In genomic region chr17:81849298-81849967, GRCm38 (mm10) we compare ENCODE assay signal across 22 mouse cellular contexts.
A peak's percentile ranks its signal among the peaks of the same experiment; 100 is the strongest.
DNase-seq lines count a peak whose midpoint lies in the region; ATAC-seq and TF ChIP-seq lines count a peak whose summit lies in the region.
"Had no signal": no experiment of that assay in that cellular context is flagged by ENCODE, and none has a peak within 500 bp of the region (broad histone marks: within the 10 kb centered on the region; RNA-seq: fewer than 3 reads in every experiment).

No protein-coding gene starts in this region.

- H3K27me3 ChIP-seq in embryonic facial prominence, embryonic 11.5 days (ENCODE audit: control insufficient read depth, insufficient read depth, low read length): no peaks in the 10 kb centered on the region
- no peaks in the 10 kb centered on the region for H3K27me3 ChIP-seq in embryonic facial prominence, embryonic 10.5 days (replicated peaks; ENCODE audit: low read depth, poor library complexity, severe bottlenecking)
- no peaks in the 10 kb centered on the region for H3K27me3 ChIP-seq in neural tube, embryonic 11.5 days (ENCODE audit: control insufficient read depth, insufficient read depth, low read length)
- no peaks in the 10 kb centered on the region for H3K27me3 ChIP-seq in forebrain, embryonic 15.5 days
- no peaks in the 10 kb centered on the region for H3K27me3 ChIP-seq in intestine, postnatal 0 days (replicated peaks; ENCODE audit: control insufficient read depth, insufficient read depth, low read length)
- H3K27me3 ChIP-seq: embryonic facial prominence, embryonic 12.5 days; heart, embryonic 15.5 days; hindbrain, embryonic 15.5 days; liver, embryonic 15.5 days; midbrain, embryonic 12.5 days; stomach, embryonic 15.5 days had no signal

- no peak for ATAC-seq in embryonic facial prominence, embryonic 11.5 days (replicated peaks; ENCODE audit: insufficient number of reproducible peaks, low FRiP score, low TSS enrichment, low read depth)
- ATAC-seq in neural tube, embryonic 11.5 days (ENCODE audit: insufficient read depth, low FRiP score, low TSS enrichment): peak; percentile 67; the same call in 1 of the 2 replicates
- peak; percentile 53; the same call in 1 of the 2 replicates for ATAC-seq in forebrain, embryonic 15.5 days (replicated peaks)
- ATAC-seq in intestine, postnatal 0 days: no peak
- ATAC-seq: activated CD4-positive, CD25-positive, alpha-beta regulatory T cell, adult 4 months; CD4-positive, CD25-positive, alpha-beta regulatory T cell, adult 4 months had no signal

- H3K9ac ChIP-seq in embryonic facial prominence, embryonic 11.5 days (replicated peaks; ENCODE audit: low read length): no peak overlapping the region
- H3K9ac ChIP-seq in neural tube, embryonic 11.5 days (ENCODE audit: low read length): no peak overlapping the region
- no peak overlapping the region for H3K9ac ChIP-seq in forebrain, embryonic 15.5 days (replicated peaks)
- no peak overlapping the region for H3K9ac ChIP-seq in intestine, postnatal 0 days (ENCODE audit: low read depth, low read length)
- H3K9ac ChIP-seq: embryonic facial prominence, embryonic 12.5 days; heart, embryonic 15.5 days; hindbrain, embryonic 15.5 days; liver, embryonic 15.5 days; midbrain, embryonic 12.5 days; stomach, embryonic 15.5 days had no signal

- no peak for TF ChIP-seq CTCF in intestine, postnatal 0 days (IDR thresholded peaks at IDR 0.05; ENCODE audit: low read depth)

- no peak overlapping the region for H3K4me3 ChIP-seq in embryonic facial prominence, embryonic 11.5 days (ENCODE audit: low read depth, low read length)
- no peak overlapping the region for H3K4me3 ChIP-seq in embryonic facial prominence, embryonic 10.5 days
- H3K4me3 ChIP-seq in neural tube, embryonic 11.5 days (ENCODE audit: low read depth, low read length): no peak overlapping the region
- no peak overlapping the region for H3K4me3 ChIP-seq in forebrain, embryonic 15.5 days
- H3K4me3 ChIP-seq in intestine, postnatal 0 days (ENCODE audit: low read depth, low read length): no peak overlapping the region
- H3K4me3 ChIP-seq: embryonic facial prominence, embryonic 12.5 days; heart, adult 2 months; heart, embryonic 15.5 days; hindbrain, embryonic 15.5 days; liver, embryonic 15.5 days; midbrain, embryonic 12.5 days; stomach, embryonic 15.5 days had no signal

- no peak overlapping the region for H3K4me2 ChIP-seq in embryonic facial prominence, embryonic 11.5 days (ENCODE audit: low read depth, low read length)
- H3K4me2 ChIP-seq in neural tube, embryonic 11.5 days (ENCODE audit: low read depth): no peak overlapping the region
- H3K4me2 ChIP-seq in forebrain, embryonic 15.5 days (replicated peaks): no peak overlapping the region
- no peak overlapping the region for H3K4me2 ChIP-seq in intestine, postnatal 0 days (replicated peaks; ENCODE audit: low read depth)
- H3K4me2 ChIP-seq: embryonic facial prominence, embryonic 12.5 days; heart, embryonic 15.5 days; hindbrain, embryonic 15.5 days; liver, embryonic 15.5 days; midbrain, embryonic 12.5 days; stomach, embryonic 15.5 days had no signal

- no peaks in the 10 kb centered on the region for H3K36me3 ChIP-seq in embryonic facial prominence, embryonic 11.5 days (replicated peaks; ENCODE audit: control insufficient read depth, insufficient read depth, low read depth, low read length)
- no peaks in the 10 kb centered on the region for H3K36me3 ChIP-seq in embryonic facial prominence, embryonic 10.5 days (replicated peaks)
- no peaks in the 10 kb centered on the region for H3K36me3 ChIP-seq in neural tube, embryonic 11.5 days (ENCODE audit: control insufficient read depth, insufficient read depth, low read length)
- no peaks in the 10 kb centered on the region for H3K36me3 ChIP-seq in forebrain, embryonic 15.5 days
- no peaks in the 10 kb centered on the region for H3K36me3 ChIP-seq in intestine, postnatal 0 days (ENCODE audit: control insufficient read depth, insufficient read depth)
- H3K36me3 ChIP-seq: embryonic facial prominence, embryonic 12.5 days; heart, embryonic 15.5 days; hindbrain, embryonic 15.5 days; liver, embryonic 15.5 days; midbrain, embryonic 12.5 days; stomach, embryonic 15.5 days had no signal

- H3K27ac ChIP-seq in embryonic facial prominence, embryonic 11.5 days (replicated peaks; ENCODE audit: low read depth, low read length): no peak overlapping the region
- H3K27ac ChIP-seq in embryonic facial prominence, embryonic 10.5 days (replicated peaks): no peak overlapping the region
- H3K27ac ChIP-seq in neural tube, embryonic 11.5 days (ENCODE audit: low read depth, low read length): no peak overlapping the region
- H3K27ac ChIP-seq in forebrain, embryonic 15.5 days (replicated peaks): no peak overlapping the region
- no peak overlapping the region for H3K27ac ChIP-seq in intestine, postnatal 0 days (ENCODE audit: low read depth, low read length)
- H3K27ac ChIP-seq: embryonic facial prominence, embryonic 12.5 days; heart, adult 2 months; heart, embryonic 15.5 days; hindbrain, embryonic 15.5 days; liver, embryonic 15.5 days; midbrain, embryonic 12.5 days; stomach, embryonic 15.5 days had no signal

- DNase-seq in embryonic facial prominence, embryonic 11.5 days (ENCODE audit: low spot score): peak; percentile 9
- no peak for DNase-seq in embryonic facial prominence, embryonic 10.5 days (ENCODE audit: low spot score)
- no peak for DNase-seq in neural tube, embryonic 11.5 days (ENCODE audit: low spot score)
- DNase-seq in neural tube, embryonic 10.5 days (ENCODE audit: extremely low spot score, low spot score): no peak
- peak; percentile 78 for DNase-seq in retina, embryonic 14.5 days (ENCODE audit: low spot score)
- no peak for DNase-seq in layer of hippocampus, postnatal 36 days
- DNase-seq: adrenal gland, postnatal 14 days; cerebellum, adult 11-12 months; cerebellum, postnatal 14 days; gastrocnemius, postnatal 14 days; heart, adult 2 months; kidney, adult 11 months had no signal

- H3K4me1 ChIP-seq in embryonic facial prominence, embryonic 11.5 days (ENCODE audit: control insufficient read depth, insufficient read depth, low read length): no peaks in the 10 kb centered on the region
- H3K4me1 ChIP-seq in embryonic facial prominence, embryonic 10.5 days: no peaks in the 10 kb centered on the region
- H3K4me1 ChIP-seq in neural tube, embryonic 11.5 days (ENCODE audit: control insufficient read depth, insufficient read depth, low read length): no peaks in the 10 kb centered on the region
- peaks cover 5% of the 10 kb centered on the region; the same call in 1 of the 2 replicates for H3K4me1 ChIP-seq in forebrain, embryonic 15.5 days
- H3K4me1 ChIP-seq in intestine, postnatal 0 days (replicated peaks; ENCODE audit: control insufficient read depth, insufficient read depth, low read length): no peaks in the 10 kb centered on the region
- H3K4me1 ChIP-seq: embryonic facial prominence, embryonic 12.5 days; heart, embryonic 15.5 days; liver, embryonic 15.5 days; stomach, embryonic 15.5 days had no signal

- WGBS in embryonic facial prominence, embryonic 11.5 days: 46% methylated on average over 6 of the region's 6 CpGs
- 42% methylated on average over 6 of the region's 6 CpGs for WGBS in embryonic facial prominence, embryonic 10.5 days
- 30% methylated on average over 6 of the region's 6 CpGs for WGBS in neural tube, embryonic 11.5 days
- under 1% methylated on average over 6 of the region's 6 CpGs for WGBS in forebrain, embryonic 15.5 days
- WGBS in intestine, postnatal 0 days: 61% methylated on average over 6 of the region's 6 CpGs

- H3K9me3 ChIP-seq in embryonic facial prominence, embryonic 11.5 days (replicated peaks; ENCODE audit: control insufficient read depth, low read length): no peaks in the 10 kb centered on the region
- H3K9me3 ChIP-seq in embryonic facial prominence, embryonic 10.5 days: no peaks in the 10 kb centered on the region
- H3K9me3 ChIP-seq in neural tube, embryonic 11.5 days (ENCODE audit: control insufficient read depth, low read length): no peaks in the 10 kb centered on the region
- no peaks in the 10 kb centered on the region for H3K9me3 ChIP-seq in forebrain, embryonic 15.5 days
- no peaks in the 10 kb centered on the region for H3K9me3 ChIP-seq in intestine, postnatal 0 days (ENCODE audit: control insufficient read depth)
- H3K9me3 ChIP-seq: embryonic facial prominence, embryonic 12.5 days; heart, embryonic 15.5 days; hindbrain, embryonic 15.5 days; liver, embryonic 15.5 days; midbrain, embryonic 12.5 days; stomach, embryonic 15.5 days had no signal

Comparison
In these comparisons a context has a peak if more than half of its experiments do, and no peak if none do; other contexts are left out.
1. DNase-seq: peak in embryonic facial prominence, embryonic 11.5 days (single experiment) and retina, embryonic 14.5 days (single experiment); none in embryonic facial prominence, embryonic 10.5 days (single experiment), neural tube, embryonic 11.5 days (single experiment), neural tube, embryonic 10.5 days (single experiment) and layer of hippocampus, postnatal 36 days (0 of 2).
2. ATAC-seq: peak in neural tube, embryonic 11.5 days (single experiment) and forebrain, embryonic 15.5 days (single experiment); none in embryonic facial prominence, embryonic 11.5 days (single experiment) and intestine, postnatal 0 days (single experiment).